Mouse (Mus musculus) cerebellum, adult 2 months (tissue): ENCODE measurements around the gene Ptgr2.

ENCODE experiments used
- CTCF ChIP-seq: fragments of 200-500 bp; IDR thresholded peaks from 2 replicates; pipeline ENCODE4 v1.5.1; 2011; ENCODE audit warnings: low read depth, mild to moderate bottlenecking, control low read depth, low read length, moderate library complexity, borderline replicate concordance; ENCODE audit not compliant: insufficient read depth
- POLR2A ChIP-seq: fragments of 200-500 bp; IDR thresholded peaks from 2 replicates; pipeline ENCODE4 v1.6.1; 2011; ENCODE audit warnings: low read length, control low read depth, borderline replicate concordance; ENCODE audit not compliant: insufficient read depth

DNA sequence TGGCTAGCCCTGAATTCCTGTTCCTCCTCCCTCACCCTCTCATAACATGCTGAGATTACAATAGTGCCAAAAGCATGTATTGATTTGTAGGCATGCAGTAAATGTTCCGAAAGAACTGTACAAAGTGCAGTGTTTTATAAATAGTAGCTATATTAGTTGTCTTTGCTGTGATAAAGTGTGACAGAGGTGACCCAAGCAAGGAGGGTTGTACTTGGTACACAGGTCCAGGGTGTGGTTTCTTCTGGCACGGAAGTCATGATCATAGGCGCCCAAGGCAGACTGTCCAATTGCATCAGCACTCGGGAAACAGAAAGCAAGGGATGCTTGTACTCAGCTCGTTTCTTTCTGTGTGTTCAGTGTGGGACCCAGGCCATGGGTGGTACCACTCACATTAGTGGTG is 19.1 kb downstream of the Ptgr2 start:
- TF ChIP-seq CTCF (no peak), POLR2A (no peak)
